ENCODE assay signal across 18 mouse cellular contexts in genomic region chr1:96346465-96347002, GRCm38 (mm10).
DNase-seq lines count a peak whose midpoint lies in the region; ATAC-seq and TF ChIP-seq lines count a peak whose summit lies in the region.
"Had no signal": no experiment of that assay in that cellular context is flagged by ENCODE, and none has a peak within 500 bp of the region (broad histone marks: within the 10 kb centered on the region; RNA-seq: fewer than 3 reads in every experiment).

No protein-coding gene starts in this region.

- H3K9me3 ChIP-seq in midbrain, embryonic 11.5 days (ENCODE audit: control insufficient read depth, low read length) = no peaks in the 10 kb centered on the region
- H3K9me3 ChIP-seq in midbrain, embryonic 10.5 days (replicated peaks) = no peaks in the 10 kb centered on the region
- H3K9me3 ChIP-seq in forebrain, embryonic 15.5 days = no peaks in the 10 kb centered on the region
- H3K9me3 ChIP-seq in hindbrain, postnatal 0 days (ENCODE audit: low read length) = no peaks in the 10 kb centered on the region
- H3K9me3 ChIP-seq: limb, embryonic 12.5 days had no signal

- H3K27ac ChIP-seq in midbrain, embryonic 11.5 days (ENCODE audit: low read depth, low read length) = no peak overlapping the region
- no peak overlapping the region for H3K27ac ChIP-seq in midbrain, embryonic 10.5 days (replicated peaks)
- no peak overlapping the region; the same call in 1 of the 2 replicates for H3K27ac ChIP-seq in forebrain, embryonic 15.5 days (replicated peaks)
- no peak overlapping the region for H3K27ac ChIP-seq in hindbrain, postnatal 0 days
- H3K27ac ChIP-seq: limb, embryonic 12.5 days; liver, embryonic 14.5 days had no signal

- WGBS in midbrain, embryonic 11.5 days = 72% methylated on average over 5 of the region's 5 CpGs
- WGBS in midbrain, embryonic 10.5 days = 80% methylated on average over 5 of the region's 5 CpGs
- WGBS in forebrain, embryonic 15.5 days = 20% methylated on average over 5 of the region's 5 CpGs
- WGBS in hindbrain, postnatal 0 days = 46% methylated on average over 5 of the region's 5 CpGs

- no peaks in the 10 kb centered on the region for H3K36me3 ChIP-seq in midbrain, embryonic 11.5 days (ENCODE audit: control insufficient read depth, insufficient read depth, low read length)
- H3K36me3 ChIP-seq in midbrain, embryonic 10.5 days = no peaks in the 10 kb centered on the region
- no peaks in the 10 kb centered on the region for H3K36me3 ChIP-seq in forebrain, embryonic 15.5 days
- H3K36me3 ChIP-seq in hindbrain, postnatal 0 days (ENCODE audit: insufficient read depth, low read length) = no peaks in the 10 kb centered on the region
- H3K36me3 ChIP-seq: limb, embryonic 12.5 days had no signal

- no peak for DNase-seq in midbrain, embryonic 11.5 days (ENCODE audit: low spot score, missing footprints)
- no peak for DNase-seq in midbrain, embryonic 10.5 days (ENCODE audit: low spot score)
- DNase-seq in hindbrain, postnatal 0 days (ENCODE audit: low spot score) = peak; percentile 10
- DNase-seq in retina, embryonic 14.5 days (ENCODE audit: low spot score) = peak; percentile 21
- DNase-seq in urinary bladder, postnatal 36 days (ENCODE audit: low spot score in 2 of 2) = no peak
- DNase-seq in thymus, postnatal 14 days = no peak
- DNase-seq in lung, postnatal 36 days = no peak
- DNase-seq: adrenal gland, adult 8-10 months; cerebellum, adult 2 months; heart, postnatal 4 days; kidney, adult 11 months; kidney, postnatal 14 days; layer of hippocampus, adult 9-11 months; lung, postnatal 10 days; right cerebral cortex, adult 18-20 months had no signal

- H3K4me3 ChIP-seq in midbrain, embryonic 11.5 days (ENCODE audit: low read depth, low read length) = no peak overlapping the region
- no peak overlapping the region for H3K4me3 ChIP-seq in midbrain, embryonic 10.5 days
- no peak overlapping the region for H3K4me3 ChIP-seq in forebrain, embryonic 15.5 days
- H3K4me3 ChIP-seq in hindbrain, postnatal 0 days (ENCODE audit: low read length) = no peak overlapping the region
- H3K4me3 ChIP-seq: limb, embryonic 12.5 days had no signal

- no peak for TF ChIP-seq CTCF in hindbrain, postnatal 0 days (IDR thresholded peaks at IDR 0.05; ENCODE audit: low read depth)

- H3K4me1 ChIP-seq in midbrain, embryonic 11.5 days (ENCODE audit: control insufficient read depth, insufficient read depth, low read length) = no peaks in the 10 kb centered on the region
- H3K4me1 ChIP-seq in midbrain, embryonic 10.5 days = no peaks in the 10 kb centered on the region
- H3K4me1 ChIP-seq in forebrain, embryonic 15.5 days = peaks cover 9% of the 10 kb centered on the region
- H3K4me1 ChIP-seq in hindbrain, postnatal 0 days (ENCODE audit: insufficient read depth, low read length) = no peaks in the 10 kb centered on the region
- H3K4me1 ChIP-seq: limb, embryonic 12.5 days had no signal

- ATAC-seq in midbrain, embryonic 11.5 days (ENCODE audit: low FRiP score) = peak; percentile 30; the same call in 1 of the 2 replicates
- ATAC-seq in forebrain, embryonic 15.5 days (replicated peaks) = peak; percentile 95
- ATAC-seq in hindbrain, postnatal 0 days = peak; percentile 73; the same call in 1 of the 2 replicates

- H3K4me2 ChIP-seq in midbrain, embryonic 11.5 days = no peak overlapping the region
- H3K4me2 ChIP-seq in forebrain, embryonic 15.5 days (replicated peaks) = no peak overlapping the region
- no peak overlapping the region for H3K4me2 ChIP-seq in hindbrain, postnatal 0 days (ENCODE audit: low read depth, low read length)
- H3K4me2 ChIP-seq: limb, embryonic 12.5 days had no signal

- H3K9ac ChIP-seq in midbrain, embryonic 11.5 days (ENCODE audit: low read length) = no peak overlapping the region
- no peak overlapping the region for H3K9ac ChIP-seq in forebrain, embryonic 15.5 days (replicated peaks)
- no peak overlapping the region for H3K9ac ChIP-seq in hindbrain, postnatal 0 days (replicated peaks; ENCODE audit: low read length)
- H3K9ac ChIP-seq: limb, embryonic 12.5 days; liver, embryonic 14.5 days had no signal

- H3K27me3 ChIP-seq in midbrain, embryonic 11.5 days (ENCODE audit: control insufficient read depth, insufficient read depth, low read length) = no peaks in the 10 kb centered on the region
- H3K27me3 ChIP-seq in midbrain, embryonic 10.5 days (ENCODE audit: low read depth, poor library complexity, severe bottlenecking) = no peaks in the 10 kb centered on the region
- H3K27me3 ChIP-seq in forebrain, embryonic 15.5 days = no peaks in the 10 kb centered on the region
- H3K27me3 ChIP-seq in hindbrain, postnatal 0 days (ENCODE audit: insufficient read depth, low read length) = no peaks in the 10 kb centered on the region
- H3K27me3 ChIP-seq: limb, embryonic 12.5 days had no signal

Comparison
In these comparisons a context has a peak if more than half of its experiments do, and no peak if none do; other contexts are left out.
1. ATAC-seq: peak in every context shown above with its lines; median percentile 95 in forebrain, embryonic 15.5 days; 73 in hindbrain, postnatal 0 days; 30 in midbrain, embryonic 11.5 days.
2. DNase-seq: peak in hindbrain, postnatal 0 days (single experiment) and retina, embryonic 14.5 days (single experiment); none in midbrain, embryonic 11.5 days (single experiment), midbrain, embryonic 10.5 days (single experiment), urinary bladder, postnatal 36 days (0 of 2), thymus, postnatal 14 days (single experiment) and lung, postnatal 36 days (single experiment).